15 mouse cellular contexts compared by ENCODE assay signal in the genomic region with DNA sequence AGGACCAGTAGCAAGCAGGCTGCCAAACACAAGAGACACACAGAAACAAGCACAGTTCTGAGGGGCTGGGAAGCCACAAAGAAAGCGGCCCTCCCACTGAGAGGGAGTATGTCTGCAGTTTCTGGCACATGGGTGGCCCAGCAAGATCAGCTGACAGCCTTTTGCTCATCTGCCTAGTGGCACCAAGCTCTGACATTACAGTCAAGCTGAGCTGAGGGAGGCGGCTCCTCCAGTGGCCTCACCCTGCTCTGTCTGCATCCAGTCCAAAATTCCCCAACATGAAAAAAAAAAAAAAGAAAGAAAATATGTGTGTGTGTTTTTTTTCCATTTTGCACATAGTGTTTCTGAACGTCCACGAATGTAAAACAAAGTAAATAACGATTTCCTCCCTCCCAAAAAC.
A peak's percentile ranks its signal among the peaks of the same experiment; 100 is the strongest.
DNase-seq lines count a peak whose midpoint lies in the region; ATAC-seq and TF ChIP-seq lines count a peak whose summit lies in the region.
"Had no signal": no experiment of that assay in that cellular context is flagged by ENCODE, and none has a peak within 500 bp of the region (broad histone marks: within the 10 kb centered on the region; RNA-seq: fewer than 3 reads in every experiment).

No protein-coding gene starts in this region.

- no peak for ATAC-seq in liver, postnatal 0 days
- ATAC-seq in liver, embryonic 11.5 days (replicated peaks; ENCODE audit: low FRiP score) = no peak
- no peak for ATAC-seq in embryonic facial prominence, embryonic 12.5 days (ENCODE audit: insufficient number of reproducible peaks, insufficient read depth, low FRiP score, low TSS enrichment)
- ATAC-seq in intestine, embryonic 14.5 days (replicated peaks; ENCODE audit: low FRiP score, low TSS enrichment, low read depth) = no peak
- ATAC-seq: CD4-positive, CD25-positive, alpha-beta regulatory T cell, adult 4 months; forebrain, embryonic 13.5 days had no signal

- peaks cover 3% of the 10 kb centered on the region; the same call in 1 of the 2 replicates for H3K4me1 ChIP-seq in liver, postnatal 0 days (ENCODE audit: insufficient read depth)
- no peaks in the 10 kb centered on the region; the same call in 1 of the 2 replicates for H3K4me1 ChIP-seq in liver, embryonic 11.5 days (replicated peaks; ENCODE audit: control insufficient read depth, insufficient read depth, low read length)
- peaks cover 3% of the 10 kb centered on the region; the same call in 1 of the 2 replicates for H3K4me1 ChIP-seq in embryonic facial prominence, embryonic 12.5 days
- H3K4me1 ChIP-seq in intestine, embryonic 14.5 days (replicated peaks; ENCODE audit: control insufficient read depth, insufficient read depth, low read length) = peaks cover 15% of the 10 kb centered on the region
- no peaks in the 10 kb centered on the region for H3K4me1 ChIP-seq in heart, embryonic 10.5 days

- no peak for DNase-seq in liver, postnatal 0 days
- DNase-seq in liver, embryonic 11.5 days (ENCODE audit: low spot score) = no peak
- DNase-seq in intestine, embryonic 14.5 days (ENCODE audit: low spot score) = peak; percentile 57
- peak; percentile 56 to 70 for DNase-seq in kidney, postnatal 4 days
- no peak for DNase-seq in heart, embryonic 10.5 days (ENCODE audit: low spot score)
- DNase-seq in urinary bladder, adult 2 months (ENCODE audit: low spot score) = no peak
- DNase-seq in urinary bladder, adult 18-20 months (ENCODE audit: low spot score in 2 of 2) = no peak
- DNase-seq: cerebellum, adult 18-20 months; embryo, embryonic 11 days; gastrocnemius, postnatal 25 days; right cerebral cortex, postnatal 25 days had no signal

- no peak overlapping the region for H3K4me2 ChIP-seq in liver, postnatal 0 days (ENCODE audit: low read depth, low read length)
- H3K4me2 ChIP-seq in liver, embryonic 11.5 days = no peak overlapping the region
- no peak overlapping the region for H3K4me2 ChIP-seq in embryonic facial prominence, embryonic 12.5 days (replicated peaks)
- no peak overlapping the region for H3K4me2 ChIP-seq in intestine, embryonic 14.5 days (ENCODE audit: low read length)
- H3K4me2 ChIP-seq: forebrain, embryonic 13.5 days; hindbrain, embryonic 15.5 days had no signal

- H3K9ac ChIP-seq in liver, postnatal 0 days (replicated peaks) = no peak overlapping the region
- H3K9ac ChIP-seq in liver, embryonic 11.5 days (ENCODE audit: low read depth, low read length) = no peak overlapping the region
- H3K9ac ChIP-seq in embryonic facial prominence, embryonic 12.5 days = no peak overlapping the region
- no peak overlapping the region for H3K9ac ChIP-seq in intestine, embryonic 14.5 days (ENCODE audit: low read length)
- H3K9ac ChIP-seq: forebrain, embryonic 13.5 days; hindbrain, embryonic 15.5 days had no signal

- H3K4me3 ChIP-seq in liver, postnatal 0 days (ENCODE audit: low read depth, low read length) = no peak overlapping the region
- H3K4me3 ChIP-seq in liver, embryonic 11.5 days (ENCODE audit: low read depth, low read length) = no peak overlapping the region
- H3K4me3 ChIP-seq in embryonic facial prominence, embryonic 12.5 days = no peak overlapping the region
- H3K4me3 ChIP-seq in intestine, embryonic 14.5 days (ENCODE audit: low read depth, low read length) = no peak overlapping the region
- no peak overlapping the region for H3K4me3 ChIP-seq in heart, embryonic 10.5 days
- H3K4me3 ChIP-seq: forebrain, embryonic 13.5 days; hindbrain, embryonic 15.5 days had no signal

- H3K36me3 ChIP-seq in liver, postnatal 0 days (replicated peaks; ENCODE audit: insufficient read depth, low read length) = no peaks in the 10 kb centered on the region
- no peaks in the 10 kb centered on the region for H3K36me3 ChIP-seq in liver, embryonic 11.5 days (ENCODE audit: control insufficient read depth, insufficient read depth, low read length)
- no peaks in the 10 kb centered on the region for H3K36me3 ChIP-seq in embryonic facial prominence, embryonic 12.5 days
- no peaks in the 10 kb centered on the region for H3K36me3 ChIP-seq in intestine, embryonic 14.5 days (ENCODE audit: control insufficient read depth, insufficient read depth, low read length)
- no peaks in the 10 kb centered on the region for H3K36me3 ChIP-seq in heart, embryonic 10.5 days
- H3K36me3 ChIP-seq: hindbrain, embryonic 15.5 days had no signal

- no peak for TF ChIP-seq CTCF in liver, postnatal 0 days (IDR thresholded peaks at IDR 0.05; ENCODE audit: low read depth)

- 61% methylated on average over 5 of the region's 5 CpGs for WGBS in liver, postnatal 0 days (ENCODE audit: insufficient replicate concordance)
- WGBS in liver, embryonic 11.5 days = 73% methylated on average over 5 of the region's 5 CpGs
- 68% methylated on average over 5 of the region's 5 CpGs for WGBS in embryonic facial prominence, embryonic 12.5 days
- 40% methylated on average over 5 of the region's 5 CpGs for WGBS in intestine, embryonic 14.5 days
- WGBS in heart, embryonic 10.5 days = 66% methylated on average over 5 of the region's 5 CpGs

- peak overlapping the region; percentile 29; the same call in 1 of the 2 replicates for H3K27ac ChIP-seq in liver, postnatal 0 days (ENCODE audit: low read depth)
- H3K27ac ChIP-seq in liver, embryonic 11.5 days (ENCODE audit: low read depth, low read length) = no peak overlapping the region; the same call in 1 of the 2 replicates
- H3K27ac ChIP-seq in embryonic facial prominence, embryonic 12.5 days = peak overlapping the region; percentile 4; the same call in 1 of the 2 replicates
- H3K27ac ChIP-seq in intestine, embryonic 14.5 days (ENCODE audit: low read depth) = peak overlapping the region; percentile 68
- H3K27ac ChIP-seq in heart, embryonic 10.5 days = no peak overlapping the region
- H3K27ac ChIP-seq: forebrain, embryonic 13.5 days; hindbrain, embryonic 15.5 days had no signal

- peaks cover 5% of the 10 kb centered on the region for H3K9me3 ChIP-seq in liver, postnatal 0 days (ENCODE audit: low read length)
- H3K9me3 ChIP-seq in liver, embryonic 11.5 days (ENCODE audit: control insufficient read depth, low read length) = no peaks in the 10 kb centered on the region
- H3K9me3 ChIP-seq in embryonic facial prominence, embryonic 12.5 days = no peaks in the 10 kb centered on the region
- no peaks in the 10 kb centered on the region for H3K9me3 ChIP-seq in intestine, embryonic 14.5 days (ENCODE audit: control insufficient read depth, low read length)
- no peaks in the 10 kb centered on the region for H3K9me3 ChIP-seq in heart, embryonic 10.5 days
- H3K9me3 ChIP-seq: forebrain, embryonic 13.5 days; hindbrain, embryonic 15.5 days had no signal

- no peaks in the 10 kb centered on the region for H3K27me3 ChIP-seq in liver, postnatal 0 days (ENCODE audit: insufficient read depth, low read length)
- no peaks in the 10 kb centered on the region for H3K27me3 ChIP-seq in liver, embryonic 11.5 days (replicated peaks; ENCODE audit: control insufficient read depth, insufficient read depth, low read length)
- no peaks in the 10 kb centered on the region for H3K27me3 ChIP-seq in embryonic facial prominence, embryonic 12.5 days
- H3K27me3 ChIP-seq in intestine, embryonic 14.5 days (replicated peaks; ENCODE audit: control insufficient read depth, insufficient read depth, low read length) = no peaks in the 10 kb centered on the region
- H3K27me3 ChIP-seq in heart, embryonic 10.5 days (ENCODE audit: insufficient read depth, poor library complexity, severe bottlenecking) = no peaks in the 10 kb centered on the region
- H3K27me3 ChIP-seq: hindbrain, embryonic 15.5 days had no signal

- TF ChIP-seq EP300 in liver, postnatal 0 days (IDR thresholded peaks at IDR 0.05; ENCODE audit: low read depth) = no peak

Comparison
In these comparisons a context has a peak if more than half of its experiments do, and no peak if none do; other contexts are left out.
1. H3K27ac ChIP-seq: peak in liver, postnatal 0 days (single experiment), embryonic facial prominence, embryonic 12.5 days (single experiment) and intestine, embryonic 14.5 days (single experiment); none in liver, embryonic 11.5 days (single experiment) and heart, embryonic 10.5 days (single experiment).
2. DNase-seq: peak in intestine, embryonic 14.5 days (single experiment) and kidney, postnatal 4 days (2 of 2); none in liver, postnatal 0 days (single experiment), liver, embryonic 11.5 days (single experiment), heart, embryonic 10.5 days (single experiment), urinary bladder, adult 2 months (single experiment) and urinary bladder, adult 18-20 months (0 of 2).